Mouse (Mus musculus) hindbrain, embryonic 11.5 days (tissue): ENCODE results near the gene Vps13c. TPM values are rescaled to one million over a fixed set of nuclear protein-coding genes. Genes with fewer than 3 reads are reported as not detected.
A peak's percentile ranks its signal among the peaks of the same experiment; 100 is the strongest.

Experiments
- ATAC-seq: fragments of 200-750 bp; cut with Nextera tagmentation; 2 replicates; pipeline ENCODE4 v1.8.0; 2017; ENCODE audit warnings: mild to moderate bottlenecking, moderate TSS enrichment, moderate library complexity; ENCODE audit not compliant: low FRiP score
- DNase-seq: peaks from one replicate; pipeline ENCODE4 v3.0.0-alpha.2; 2015; ENCODE audit warnings: low spot score
- H3K27ac ChIP-seq: fragments of 300-500 bp; sonication (generic); 2 replicates; pipeline ENCODE4 v1.5.1; 2014; ENCODE audit warnings: mild to moderate bottlenecking, low read depth, low read length
- H3K27me3 ChIP-seq: fragments of 300-500 bp; sonication (generic); 2 replicates; pipeline ENCODE4 v1.6.1; 2014; ENCODE audit warnings: mild to moderate bottlenecking, low read length, moderate library complexity, mixed read lengths; ENCODE audit not compliant: control insufficient read depth, insufficient read depth
- H3K36me3 ChIP-seq: fragments of 300-500 bp; sonication (generic); 2 replicates; pipeline ENCODE4 v1.6.1; 2014; ENCODE audit warnings: mild to moderate bottlenecking, low read length, moderate library complexity, mixed read lengths; ENCODE audit not compliant: control insufficient read depth, insufficient read depth
- H3K4me1 ChIP-seq: fragments of 300-500 bp; sonication (generic); replicated peaks from 2 replicates; pipeline ENCODE4 v1.6.1; 2014; ENCODE audit warnings: low read length, mixed read lengths; ENCODE audit not compliant: control insufficient read depth, insufficient read depth
- H3K4me2 ChIP-seq: fragments of 300-500 bp; sonication (generic); replicated peaks from 2 replicates; pipeline ENCODE4 v1.6.1; 2014; ENCODE audit warnings: mild to moderate bottlenecking, low read depth, low read length
- H3K4me3 ChIP-seq: fragments of 300-500 bp; sonication (generic); 2 replicates; pipeline ENCODE4 v1.5.1; 2014; ENCODE audit warnings: low read depth, low read length
- H3K9ac ChIP-seq: fragments of 300-500 bp; sonication (generic); 2 replicates; pipeline ENCODE4 v1.6.1; 2014; ENCODE audit warnings: low read depth, low read length
- H3K9me3 ChIP-seq: fragments of 300-500 bp; sonication (generic); 2 replicates; pipeline ENCODE4 v1.6.1; 2016; ENCODE audit warnings: low read length; ENCODE audit not compliant: control insufficient read depth
- WGBS: fragments of 180-500 bp; shearing (Covaris S2); extraction: QIAGEN DNeasy Blood & Tissue Kit; methylation state at CpG from one replicate; pipeline ENCODE4 v1.1.7; 2014; 5-methylcytosine and 5-hydroxymethylcytosine counted together
- polyA plus RNA-seq: library from polyadenylated mRNA; unstranded; fragments of >200 nt; fragmentation: Nextera tagmentation; extraction: Ambion mirVana; gene quantifications from 2 replicates; pipeline ENCODE4 v1.2.1, GENCODE M21; 2014

Vps13c gene
- polyA plus RNA-seq: 8.8 and 14.7 TPM in 2 replicates

DNA sequence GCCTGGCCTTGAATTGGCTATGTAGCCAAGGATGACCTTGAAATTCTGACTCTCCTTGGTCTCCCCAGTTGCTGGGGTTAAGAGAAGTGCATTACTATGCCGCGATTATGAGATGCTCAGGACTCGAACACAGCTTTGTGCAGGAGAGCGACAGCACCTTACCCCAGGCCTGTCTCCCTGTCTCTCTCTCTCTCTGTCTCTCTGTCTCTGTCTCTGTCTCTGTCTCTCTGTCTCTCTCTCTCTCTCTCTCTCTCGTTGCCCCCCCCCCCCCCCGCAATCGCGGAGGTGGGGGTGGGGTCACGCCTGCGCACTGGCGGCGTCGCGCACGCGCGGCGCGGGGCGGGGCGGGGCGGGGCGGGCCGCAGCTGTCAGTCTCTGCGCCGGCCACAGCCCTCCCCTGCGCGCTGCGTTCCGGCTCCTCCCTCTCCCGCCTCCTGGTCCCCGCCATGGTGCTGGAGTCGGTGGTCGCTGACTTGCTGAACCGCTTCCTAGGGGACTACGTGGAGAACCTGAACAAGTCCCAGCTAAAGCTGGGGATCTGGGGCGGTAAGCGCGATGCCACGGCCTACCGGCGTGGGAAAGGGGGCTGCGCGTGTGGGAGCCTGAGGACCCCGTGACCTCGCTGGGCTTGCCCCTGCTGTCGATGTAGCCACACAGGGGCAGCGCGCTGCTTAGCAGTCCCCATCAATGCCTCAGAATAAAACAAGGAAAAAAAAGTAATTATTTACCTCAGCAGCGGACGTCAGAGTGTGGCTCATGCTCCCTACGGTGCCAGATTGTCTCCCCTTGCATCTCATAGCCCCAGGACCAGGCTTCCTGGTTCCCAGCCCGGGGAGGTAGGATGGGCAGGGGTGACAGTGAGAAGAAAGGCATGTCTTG is at the start of gene Vps13c:
Gene Vps13c, plus strand, starts transcription at position 416 of the 879 bp plus-strand sequence.
- H3K9me3 ChIP-seq: no peaks in the 10 kb centered on the region
- H3K4me2 ChIP-seq: peak within 1 kb of the TSS; percentile 65
- peak; percentile 88 for DNase-seq
- 2% methylated on average over 37 of the region's 53 CpGs for WGBS
- peak within 1 kb of the TSS; percentile 83 for H3K27ac ChIP-seq
- no peaks in the 10 kb centered on the region for H3K4me1 ChIP-seq
- H3K4me3 ChIP-seq: peak within 1 kb of the TSS; percentile 70
- peak; percentile 98 for ATAC-seq
- H3K9ac ChIP-seq: peak within 1 kb of the TSS; percentile 74
- H3K36me3 ChIP-seq: no peaks in the 10 kb centered on the region
- no peaks in the 10 kb centered on the region for H3K27me3 ChIP-seq

DNA sequence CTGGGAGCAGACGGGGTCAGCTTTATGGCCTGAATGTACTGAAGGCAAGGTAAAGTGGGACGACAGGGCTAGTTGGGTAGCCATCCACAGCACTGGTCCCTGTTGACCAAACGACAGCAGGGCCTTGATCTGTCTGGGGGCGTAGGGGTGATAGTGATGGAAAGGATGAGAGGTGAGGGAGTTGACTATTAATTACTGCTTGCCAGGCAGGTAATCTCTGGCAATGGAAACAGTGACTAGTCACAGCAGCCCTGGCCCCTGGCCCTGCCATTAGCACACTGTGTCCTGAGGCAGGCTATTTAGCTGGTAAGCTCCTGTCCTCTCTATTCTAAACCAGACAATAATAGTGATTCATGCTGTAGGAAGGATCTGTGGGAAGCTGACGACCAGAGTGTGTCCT is 47.8 kb upstream of the Vps13c start:
- Histone ChIP-seq H3K36me3 (no peaks in the 10 kb centered on the region), H3K9me3 (no peaks in the 10 kb centered on the region), H3K27ac (no peak overlapping the region), H3K4me1 (no peaks in the 10 kb centered on the region), H3K4me3 (no peak overlapping the region), H3K9ac (no peak overlapping the region), H3K4me2 (no peak overlapping the region), H3K27me3 (no peaks in the 10 kb centered on the region)
- DNase-seq (no peak), ATAC-seq (no peak)
- 77% methylated on average over 5 of the region's 5 CpGs for WGBS

DNA sequence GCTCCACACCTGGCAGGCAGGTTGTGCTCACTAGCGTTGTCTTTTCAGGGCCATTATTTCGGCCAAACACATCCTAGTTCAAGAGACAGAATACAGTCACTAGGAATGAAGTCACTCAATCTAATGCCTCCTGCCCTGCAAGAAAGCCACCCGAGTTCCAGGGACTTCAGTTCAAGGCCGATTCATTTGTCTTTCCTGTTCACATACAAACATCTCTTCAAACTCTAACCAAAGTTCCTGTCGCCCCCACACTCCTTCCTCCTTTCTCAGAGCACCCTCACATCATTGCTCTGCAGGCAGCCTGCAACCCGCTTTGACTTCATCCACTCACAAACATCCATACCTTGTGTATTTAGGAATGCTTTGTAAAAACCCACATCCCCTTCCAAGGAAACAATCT is 46.7 kb upstream of the Vps13c start:
- no peak overlapping the region for H3K9ac ChIP-seq
- no peak for ATAC-seq
- no peaks in the 10 kb centered on the region for H3K9me3 ChIP-seq
- no peak overlapping the region for H3K4me3 ChIP-seq
- H3K36me3 ChIP-seq: no peaks in the 10 kb centered on the region
- no peaks in the 10 kb centered on the region for H3K27me3 ChIP-seq
- H3K27ac ChIP-seq: no peak overlapping the region
- WGBS: 81% methylated on average over 6 of the region's 6 CpGs
- DNase-seq: no peak
- no peak overlapping the region for H3K4me2 ChIP-seq
- H3K4me1 ChIP-seq: no peaks in the 10 kb centered on the region

DNA sequence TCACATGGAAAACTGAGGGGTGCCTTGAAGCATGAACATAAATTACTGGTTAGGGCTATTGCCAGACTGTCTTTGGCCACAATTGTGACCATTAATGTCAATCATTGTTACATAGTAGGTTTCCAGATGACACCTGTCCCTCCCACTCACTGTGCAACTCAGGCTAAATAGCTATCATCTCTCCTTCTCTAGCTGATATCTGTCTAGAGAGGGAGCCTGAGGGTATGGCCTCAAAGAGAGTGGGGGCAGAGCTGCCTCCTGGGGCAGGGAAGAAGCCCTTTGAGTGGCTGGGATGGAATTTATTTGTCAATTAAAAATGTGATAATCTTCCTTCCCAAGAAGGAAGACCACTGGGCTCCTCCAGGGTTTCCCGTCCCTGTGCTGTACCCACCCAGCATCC is 46.0 kb upstream of the Vps13c start:
- Histone ChIP-seq H3K4me1 (no peaks in the 10 kb centered on the region), H3K4me3 (no peak overlapping the region), H3K27ac (no peak overlapping the region), H3K36me3 (no peaks in the 10 kb centered on the region), H3K27me3 (no peaks in the 10 kb centered on the region), H3K9me3 (no peaks in the 10 kb centered on the region), H3K4me2 (no peak overlapping the region), H3K9ac (no peak overlapping the region)
- WGBS: 73% methylated on average over 1 of the region's 1 CpGs
- DNase-seq (no peak), ATAC-seq (no peak)

DNA sequence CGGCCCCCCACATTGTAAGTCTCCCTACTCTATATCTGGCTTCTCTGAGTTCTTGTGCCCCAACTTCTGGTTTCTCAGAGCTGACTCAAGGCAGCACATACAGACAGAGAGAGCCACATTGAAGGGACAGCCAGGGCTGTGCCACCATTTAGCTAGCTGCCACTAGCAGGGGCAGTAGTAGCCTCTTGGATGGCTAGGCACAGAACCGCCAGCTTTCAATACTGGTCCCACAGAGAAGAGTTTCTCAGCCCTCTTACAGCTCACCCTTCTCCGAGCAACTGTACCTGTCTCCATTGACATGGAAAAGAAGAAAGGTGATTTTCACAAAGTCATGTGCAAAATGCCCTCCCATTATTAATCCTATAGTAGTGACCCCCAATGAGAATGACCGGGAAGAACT is 45.5 kb upstream of the Vps13c start:
- no peaks in the 10 kb centered on the region for H3K36me3 ChIP-seq
- WGBS: 93% methylated on average over 4 of the region's 4 CpGs
- no peak overlapping the region for H3K4me3 ChIP-seq
- H3K27me3 ChIP-seq: no peaks in the 10 kb centered on the region
- H3K27ac ChIP-seq: peak overlapping the region; percentile 67; the same call in 1 of the 2 replicates
- ATAC-seq (no peak), DNase-seq (no peak)
- no peak overlapping the region for H3K4me2 ChIP-seq
- H3K4me1 ChIP-seq: no peaks in the 10 kb centered on the region
- H3K9me3 ChIP-seq: no peaks in the 10 kb centered on the region
- H3K9ac ChIP-seq: no peak overlapping the region

DNA sequence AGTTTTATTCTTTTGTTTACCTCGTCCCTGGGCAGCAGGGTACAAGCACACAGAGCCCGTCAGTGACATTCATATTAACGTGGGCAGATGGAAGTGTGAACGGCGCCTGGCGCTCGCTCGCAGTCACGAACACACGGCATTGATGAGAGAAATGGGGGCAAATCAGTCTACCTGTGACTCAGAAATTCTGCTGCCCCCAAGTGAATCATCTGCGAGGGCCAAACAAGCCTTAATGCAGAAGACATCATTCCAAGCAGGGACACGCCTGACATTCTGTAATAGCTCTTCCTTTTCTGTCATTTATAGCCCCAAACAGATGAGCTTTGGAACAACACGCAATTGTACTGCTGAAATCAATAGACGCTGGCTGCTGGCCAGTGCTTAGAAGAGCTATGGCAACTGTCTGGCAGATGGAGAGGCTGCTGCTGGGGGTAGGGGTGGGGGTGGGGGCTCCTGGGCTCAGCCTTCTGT is 45.0 kb upstream of the Vps13c start:
- Histone ChIP-seq H3K4me2 (no peak overlapping the region), H3K9me3 (no peaks in the 10 kb centered on the region), H3K36me3 (no peaks in the 10 kb centered on the region), H3K9ac (no peak overlapping the region), H3K4me1 (no peaks in the 10 kb centered on the region), H3K27ac (peak overlapping the region; percentile 67), H3K4me3 (no peak overlapping the region), H3K27me3 (no peaks in the 10 kb centered on the region)
- WGBS: 61% methylated on average over 14 of the region's 14 CpGs
- ATAC-seq: peak; percentile 76
- peak; percentile 38 for DNase-seq

DNA sequence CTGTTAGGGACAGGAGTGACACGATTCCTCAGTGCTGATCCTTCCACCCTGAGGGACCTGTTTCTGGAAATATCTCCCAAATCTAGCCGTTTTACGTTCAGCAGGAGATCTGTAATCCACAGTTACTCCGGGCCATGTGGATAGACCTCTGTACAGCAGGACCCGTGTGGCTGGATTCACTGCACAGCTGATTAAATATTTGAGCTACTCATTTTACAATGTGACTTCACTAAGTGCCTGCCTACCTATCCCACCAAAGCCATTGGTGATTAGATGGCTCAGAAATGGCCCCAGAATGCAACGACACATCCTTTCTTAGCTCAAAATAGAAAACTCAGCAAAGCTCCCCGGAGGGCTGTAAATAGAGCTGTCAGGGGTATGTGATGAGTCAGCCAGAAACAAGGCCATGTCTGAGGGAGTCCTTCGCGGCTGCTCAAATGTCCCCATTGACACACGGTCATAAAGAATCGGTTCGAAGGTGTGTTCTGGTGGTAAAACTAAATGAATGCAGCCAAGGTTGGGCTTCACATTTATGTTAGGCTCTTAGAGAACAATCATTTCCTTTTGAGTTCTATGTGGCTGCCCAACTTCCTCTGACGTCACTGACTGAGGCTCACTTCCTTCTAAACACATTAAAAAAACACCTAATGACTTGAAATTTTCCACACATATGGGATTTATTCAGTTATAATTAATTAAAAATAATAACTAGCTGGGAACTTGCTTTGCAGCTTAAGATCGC is 40.9 kb upstream of the Vps13c start:
- DNase-seq: no peak
- no peak overlapping the region for H3K9ac ChIP-seq
- H3K4me2 ChIP-seq: no peak overlapping the region
- no peaks in the 10 kb centered on the region for H3K9me3 ChIP-seq
- no peak overlapping the region for H3K27ac ChIP-seq
- H3K4me3 ChIP-seq: no peak overlapping the region
- WGBS: 72% methylated on average over 14 of the region's 14 CpGs
- H3K36me3 ChIP-seq: no peaks in the 10 kb centered on the region
- H3K4me1 ChIP-seq: no peaks in the 10 kb centered on the region
- no peaks in the 10 kb centered on the region for H3K27me3 ChIP-seq
- ATAC-seq: no peak

DNA sequence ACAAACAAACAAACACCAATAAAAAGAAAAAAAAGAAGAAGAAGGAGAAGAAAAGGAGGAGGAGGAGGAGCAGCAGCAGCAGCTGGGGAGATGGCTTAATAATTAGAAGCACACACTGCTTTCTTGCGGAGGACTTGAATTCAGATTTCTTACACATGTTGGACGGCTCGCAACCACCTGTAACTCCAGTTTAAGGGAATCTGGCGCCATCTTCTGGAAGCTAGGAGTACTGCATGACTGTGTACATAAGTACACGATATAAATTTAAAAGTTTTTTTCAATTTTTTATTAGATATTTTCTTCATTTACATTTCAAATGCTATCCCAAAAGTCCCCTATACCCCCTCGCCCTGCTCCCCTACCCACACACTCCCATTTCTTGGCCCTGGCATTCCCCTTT is 38.0 kb upstream of the Vps13c start:
- H3K4me3 ChIP-seq: no peak overlapping the region
- ATAC-seq (no peak), DNase-seq (peak; percentile 74)
- no peaks in the 10 kb centered on the region for H3K27me3 ChIP-seq
- H3K9me3 ChIP-seq: no peaks in the 10 kb centered on the region
- no peak overlapping the region for H3K27ac ChIP-seq
- no peak overlapping the region for H3K9ac ChIP-seq
- no peaks in the 10 kb centered on the region for H3K36me3 ChIP-seq
- WGBS: 39% methylated on average over 6 of the region's 6 CpGs
- H3K4me1 ChIP-seq: no peaks in the 10 kb centered on the region
- H3K4me2 ChIP-seq: no peak overlapping the region
